Comparison of ENCODE assay signal across 27 mouse cellular contexts in the genomic region with DNA sequence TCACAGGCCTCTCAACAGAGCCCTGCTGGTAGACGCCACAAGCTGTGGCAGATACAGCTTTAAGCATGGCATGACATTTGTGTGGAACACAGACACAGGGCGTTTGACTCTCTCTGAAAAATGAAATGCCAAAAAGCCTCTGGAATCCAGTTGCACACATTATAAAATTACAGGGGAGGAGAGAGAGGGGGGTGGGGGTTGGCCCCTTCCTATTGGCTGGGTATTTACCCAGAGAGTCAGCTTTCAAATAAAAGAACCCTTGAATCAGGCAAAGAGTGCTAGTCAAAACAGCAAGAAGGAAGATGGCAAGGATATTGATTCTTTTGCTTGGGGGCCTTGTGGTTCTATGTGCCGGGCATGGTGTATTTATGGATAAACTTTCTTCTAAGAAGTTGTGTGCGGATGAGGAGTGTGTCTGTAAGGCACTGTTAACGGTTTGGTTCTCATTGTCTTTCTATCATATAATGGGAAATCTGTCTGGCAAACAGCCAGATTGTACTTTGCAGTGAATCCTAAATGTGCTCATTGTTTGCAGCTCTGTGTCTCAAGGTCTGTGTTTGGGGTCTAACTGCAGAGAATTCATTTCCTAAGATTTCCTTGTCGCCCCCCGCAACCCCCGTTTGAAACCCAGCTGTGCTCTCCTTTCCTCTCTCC. TPM values are rescaled to one million over a fixed set of nuclear protein-coding genes. Genes with fewer than 3 reads are reported as not detected.
DNase-seq lines count a peak whose midpoint lies in the region; ATAC-seq and TF ChIP-seq lines count a peak whose summit lies in the region.
"Had no signal": no experiment of that assay in that cellular context is flagged by ENCODE, and none has a peak within 500 bp of the region (broad histone marks: within the 10 kb centered on the region; RNA-seq: fewer than 3 reads in every experiment).

Gene Otor, plus strand, starts transcription at position 276 of the 654 bp plus-strand sequence.

- no peaks in the 10 kb centered on the region for H3K36me3 ChIP-seq in forebrain, postnatal 0 days (ENCODE audit: insufficient read depth)
- H3K36me3 ChIP-seq in forebrain, embryonic 10.5 days (replicated peaks), result 0 out of 2 replicates have a peak, but pooled peaks cover 2% of the 10 kb centered on the region
- H3K36me3 ChIP-seq in embryonic facial prominence, embryonic 10.5 days (replicated peaks), result no peaks in the 10 kb centered on the region
- H3K36me3 ChIP-seq in limb, embryonic 10.5 days, result no peaks in the 10 kb centered on the region
- H3K36me3 ChIP-seq: heart, embryonic 15.5 days; liver, embryonic 12.5 days; lung, embryonic 15.5 days; midbrain, embryonic 15.5 days; neural tube, embryonic 15.5 days; stomach, embryonic 15.5 days had no signal

- H3K4me3 ChIP-seq in forebrain, postnatal 0 days (ENCODE audit: low read depth, low read length), result no peak within 1 kb of the TSS
- H3K4me3 ChIP-seq in forebrain, embryonic 10.5 days, result no peak within 1 kb of the TSS
- no peak within 1 kb of the TSS for H3K4me3 ChIP-seq in embryonic facial prominence, embryonic 10.5 days
- no peak within 1 kb of the TSS for H3K4me3 ChIP-seq in limb, embryonic 10.5 days
- H3K4me3 ChIP-seq: heart, adult 2 months; heart, embryonic 15.5 days; layer of hippocampus, adult 2 months; liver, embryonic 12.5 days; lung, embryonic 15.5 days; midbrain, embryonic 15.5 days; neural tube, embryonic 15.5 days; stomach, embryonic 15.5 days had no signal

- TF ChIP-seq CTCF in forebrain, postnatal 0 days (IDR thresholded peaks at IDR 0.05; ENCODE audit: low read depth), result no peak

- peak; percentile 18; the same call in 1 of the 2 replicates for ATAC-seq in forebrain, postnatal 0 days
- ATAC-seq in activated CD4-positive, CD25-positive, alpha-beta regulatory T cell, adult 4 months, result no peak
- ATAC-seq: liver, embryonic 12.5 days; midbrain, embryonic 15.5 days had no signal

- no peaks in the 10 kb centered on the region for H3K4me1 ChIP-seq in forebrain, postnatal 0 days (ENCODE audit: insufficient read depth)
- peaks cover 9% of the 10 kb centered on the region; the same call in 1 of the 2 replicates for H3K4me1 ChIP-seq in forebrain, embryonic 10.5 days
- peaks cover 21% of the 10 kb centered on the region for H3K4me1 ChIP-seq in embryonic facial prominence, embryonic 10.5 days
- H3K4me1 ChIP-seq in limb, embryonic 10.5 days, result peaks cover 22% of the 10 kb centered on the region
- H3K4me1 ChIP-seq: heart, embryonic 15.5 days; midbrain, embryonic 15.5 days; neural tube, embryonic 15.5 days; stomach, embryonic 15.5 days had no signal

- no peaks in the 10 kb centered on the region for H3K9me3 ChIP-seq in forebrain, postnatal 0 days (ENCODE audit: low read length)
- H3K9me3 ChIP-seq in forebrain, embryonic 10.5 days, result no peaks in the 10 kb centered on the region
- no peaks in the 10 kb centered on the region for H3K9me3 ChIP-seq in embryonic facial prominence, embryonic 10.5 days
- no peaks in the 10 kb centered on the region for H3K9me3 ChIP-seq in limb, embryonic 10.5 days (replicated peaks)
- H3K9me3 ChIP-seq: heart, embryonic 15.5 days; liver, embryonic 12.5 days; lung, embryonic 15.5 days; midbrain, embryonic 15.5 days; neural tube, embryonic 15.5 days; stomach, embryonic 15.5 days had no signal

- no peaks in the 10 kb centered on the region for H3K27me3 ChIP-seq in forebrain, postnatal 0 days (ENCODE audit: insufficient read depth, low read length)
- H3K27me3 ChIP-seq in forebrain, embryonic 10.5 days (ENCODE audit: poor library complexity, severe bottlenecking), result no peaks in the 10 kb centered on the region
- no peaks in the 10 kb centered on the region for H3K27me3 ChIP-seq in embryonic facial prominence, embryonic 10.5 days (replicated peaks; ENCODE audit: low read depth, poor library complexity, severe bottlenecking)
- H3K27me3 ChIP-seq in limb, embryonic 10.5 days (ENCODE audit: low read depth, poor library complexity, severe bottlenecking), result no peaks in the 10 kb centered on the region
- H3K27me3 ChIP-seq: heart, embryonic 15.5 days; liver, embryonic 12.5 days; lung, embryonic 15.5 days; midbrain, embryonic 15.5 days; neural tube, embryonic 15.5 days; stomach, embryonic 15.5 days had no signal

- H3K27ac ChIP-seq in forebrain, postnatal 0 days (ENCODE audit: low read depth, low read length), result no peak within 1 kb of the TSS
- no peak within 1 kb of the TSS for H3K27ac ChIP-seq in forebrain, embryonic 10.5 days
- peak within 1 kb of the TSS; percentile 30; the same call in 1 of the 2 replicates for H3K27ac ChIP-seq in embryonic facial prominence, embryonic 10.5 days (replicated peaks)
- peak within 1 kb of the TSS; percentile 40; the same call in 1 of the 2 replicates for H3K27ac ChIP-seq in limb, embryonic 10.5 days
- H3K27ac ChIP-seq: heart, adult 2 months; heart, embryonic 15.5 days; layer of hippocampus, adult 2 months; liver, embryonic 12.5 days; lung, embryonic 15.5 days; midbrain, embryonic 15.5 days; neural tube, embryonic 15.5 days; stomach, embryonic 15.5 days had no signal

- no peak within 1 kb of the TSS for H3K4me2 ChIP-seq in forebrain, postnatal 0 days (ENCODE audit: low read depth)
- H3K4me2 ChIP-seq: heart, embryonic 15.5 days; liver, embryonic 12.5 days; lung, embryonic 15.5 days; midbrain, embryonic 15.5 days; neural tube, embryonic 15.5 days; stomach, embryonic 15.5 days had no signal

- 43% methylated on average over 8 of the region's 8 CpGs for WGBS in forebrain, postnatal 0 days
- WGBS in forebrain, embryonic 10.5 days, result 85% methylated on average over 8 of the region's 8 CpGs
- 72% methylated on average over 8 of the region's 8 CpGs for WGBS in embryonic facial prominence, embryonic 10.5 days
- 86% methylated on average over 8 of the region's 8 CpGs for WGBS in limb, embryonic 10.5 days

- no peak for DNase-seq in forebrain, postnatal 0 days
- DNase-seq in forebrain, embryonic 10.5 days (ENCODE audit: extremely low spot score, low spot score), result no peak
- DNase-seq in MN1 (ENCODE audit: low spot score), result peak; percentile 15
- peak; percentile 39 for DNase-seq in embryonic facial prominence, embryonic 10.5 days (ENCODE audit: low spot score)
- no peak for DNase-seq in limb, embryonic 10.5 days (ENCODE audit: low spot score)
- DNase-seq in left cerebral cortex, adult 9 months (ENCODE audit: low spot score in 2 of 2), result no peak
- DNase-seq: adrenal gland, adult 8-10 months; B cell, adult 2 months; cerebellum, adult 9-10 months; gastrocnemius, postnatal 25 days; heart, adult 2 months; kidney, adult 2 months; kidney, postnatal 10 days; layer of hippocampus, postnatal 36 days; thymus, adult 18-20 months; thymus, postnatal 4 days had no signal

- no peak within 1 kb of the TSS for H3K9ac ChIP-seq in forebrain, postnatal 0 days
- H3K9ac ChIP-seq: heart, embryonic 15.5 days; liver, embryonic 12.5 days; lung, embryonic 15.5 days; midbrain, embryonic 15.5 days; neural tube, embryonic 15.5 days; stomach, embryonic 15.5 days had no signal

RNA-seq across cellular contexts. Expression of gene Otor, which starts in this region (rescaled TPM):
- not detected in 2 replicates for total RNA-seq in forebrain, postnatal 0 days (2014; rRNA removed)
- 0.15 TPM in 1 of 2 replicates, not detected in the other for polyA plus RNA-seq in forebrain, postnatal 0 days (2015; fragmentation: Nextera tagmentation; extraction: Ambion mirVana)
- 0.15 and 0.27 TPM in 2 replicates for polyA plus RNA-seq in forebrain, embryonic 10.5 days (2016; fragmentation: Nextera tagmentation; extraction: Ambion mirVana)
- 0.64 and 3.8 TPM in 2 replicates for polyA plus RNA-seq in embryonic facial prominence, embryonic 10.5 days (2016; fragmentation: Nextera tagmentation; extraction: Ambion mirVana)
- 0.79 and 1.8 TPM in 2 replicates for polyA plus RNA-seq in limb, embryonic 10.5 days (2016; fragmentation: Nextera tagmentation; extraction: Ambion mirVana)
- polyA plus RNA-seq in activated CD4-positive, CD25-positive, alpha-beta regulatory T cell, adult 4 months (2017; shearing (Covaris generic)), result not detected
- total RNA-seq: adrenal gland, adult 8-10 months; common myeloid progenitor, adult 5-6 weeks; gastrocnemius, postnatal 25 days; heart, adult 2 months; hematopoietic stem cell, adult 5-6 weeks; layer of hippocampus, adult 2 months; layer of hippocampus, postnatal 36 days; left cerebral cortex, postnatal 25 days had no signal
- polyA plus RNA-seq: heart, adult 2 months; kidney, adult 2 months had no signal

Comparison
In these comparisons a context has a peak if more than half of its experiments do, and no peak if none do; other contexts are left out.
1. Peak in ATAC-seq in forebrain, postnatal 0 days; RNA of the gene not detected or under 1 TPM.
2. DNase-seq: peak in MN1 (single experiment) and embryonic facial prominence, embryonic 10.5 days (single experiment); none in forebrain, postnatal 0 days (single experiment), forebrain, embryonic 10.5 days (single experiment), limb, embryonic 10.5 days (single experiment) and left cerebral cortex, adult 9 months (0 of 2).
3. H3K27ac ChIP-seq: peak in embryonic facial prominence, embryonic 10.5 days (single experiment) and limb, embryonic 10.5 days (single experiment); none in forebrain, postnatal 0 days (single experiment) and forebrain, embryonic 10.5 days (single experiment).